Mouse (Mus musculus) G1E (cell line): ENCODE data around the gene Hoxb4.

Source experiments
- CTCF ChIP-seq: IDR thresholded peaks from 2 replicates; pipeline ENCODE4 v1.5.1; 2012; ENCODE audit warnings: low read depth, low read length, inconsistent platforms, mixed read lengths
- GATA1 ChIP-seq: IDR thresholded peaks from 2 replicates; pipeline ENCODE4 v1.6.1; 2012; ENCODE audit warnings: borderline replicate concordance, low read length, inconsistent platforms, mixed read lengths

- no peak for TF ChIP-seq GATA1
- no peak for TF ChIP-seq CTCF
Measured at GRCm38 (mm10) chr11:96332618-96333032, 14.6 kb downstream of the Hoxb4 start.
